Mouse (Mus musculus): ENCODE measurements around the gene Gm28053. TPM values are rescaled to one million over a fixed set of nuclear protein-coding genes. Genes with fewer than 3 reads are reported as not detected.

Gene Gm28053
- polyA plus RNA-seq, 1 experiment from 2014 or later: 0.71 TPM

DNA sequence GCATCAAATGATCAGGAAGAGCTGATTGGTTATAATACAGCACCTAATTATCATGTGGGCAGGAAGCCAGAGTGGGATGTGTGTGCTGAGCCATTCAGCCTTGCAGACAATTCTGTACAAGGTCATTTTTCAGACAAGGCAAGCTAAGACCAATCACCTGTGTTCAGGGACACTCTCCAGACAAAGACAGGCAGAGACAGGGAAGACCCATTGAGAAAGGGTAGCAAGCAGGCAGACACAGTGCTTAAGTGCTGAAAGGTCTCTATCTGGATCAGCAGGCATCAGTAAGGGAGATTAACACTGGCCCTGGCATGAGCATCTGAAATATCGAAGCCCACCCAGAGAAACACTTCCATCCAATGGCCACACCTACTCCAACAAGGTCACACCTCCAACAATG lies 66.0 kb downstream of the Gm28053 start:
- no peak overlapping the region for H3K9ac ChIP-seq
- H3K4me3 ChIP-seq (replicated peaks; ENCODE audit: low read length): no peak overlapping the region
- whole genome bisulfite sequencing: 86% methylated on average over 1 of the region's 1 CpGs
- H3K4me2 ChIP-seq (replicated peaks): no peak overlapping the region
- DNase-seq (ENCODE audit: low spot score) (no peak), ATAC-seq (ENCODE audit: low FRiP score) (no peak)
- no peaks in the 10 kb centered on the region for H3K27me3 ChIP-seq (ENCODE audit: control insufficient read depth, insufficient read depth, low read length)
- H3K36me3 ChIP-seq (replicated peaks; ENCODE audit: control insufficient read depth, insufficient read depth): no peaks in the 10 kb centered on the region
- no peak overlapping the region for H3K27ac ChIP-seq
- peaks cover 6% of the 10 kb centered on the region; the same call in 1 of the 2 replicates for H3K9me3 ChIP-seq (ENCODE audit: control insufficient read depth, low read length)
- H3K4me1 ChIP-seq (replicated peaks; ENCODE audit: control insufficient read depth, insufficient read depth, low read length): no peaks in the 10 kb centered on the region

DNA sequence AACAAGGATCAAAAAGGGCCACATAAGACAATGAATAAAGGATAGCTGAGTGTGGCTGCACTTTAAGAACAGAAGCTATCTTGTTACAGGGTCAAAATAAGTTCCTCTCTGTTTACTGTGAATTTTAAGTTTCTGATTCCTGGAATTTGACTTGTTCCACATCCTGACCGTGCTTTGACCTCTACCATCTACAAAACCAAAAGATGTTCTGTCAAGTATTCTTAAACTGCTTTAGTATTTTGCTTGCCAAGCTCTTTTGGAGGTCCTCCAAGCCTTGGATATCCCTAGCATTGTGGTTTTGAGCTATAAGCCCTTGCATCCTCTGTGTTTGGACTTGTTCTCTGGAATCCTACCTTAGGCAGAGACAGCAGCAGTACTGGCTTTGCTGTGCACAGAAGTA lies 66.8 kb downstream of the Gm28053 start:
- no peaks in the 10 kb centered on the region for H3K36me3 ChIP-seq (replicated peaks; ENCODE audit: control insufficient read depth, insufficient read depth)
- ATAC-seq (ENCODE audit: low FRiP score): no peak
- peaks cover 6% of the 10 kb centered on the region; the same call in 1 of the 2 replicates for H3K9me3 ChIP-seq (ENCODE audit: control insufficient read depth, low read length)
- no peak overlapping the region for H3K9ac ChIP-seq
- H3K27me3 ChIP-seq (ENCODE audit: control insufficient read depth, insufficient read depth, low read length): no peaks in the 10 kb centered on the region
- H3K4me2 ChIP-seq (replicated peaks): no peak overlapping the region
- no peaks in the 10 kb centered on the region for H3K4me1 ChIP-seq (replicated peaks; ENCODE audit: control insufficient read depth, insufficient read depth, low read length)
- DNase-seq (ENCODE audit: low spot score): no peak
- no peak overlapping the region for H3K27ac ChIP-seq
- H3K4me3 ChIP-seq (replicated peaks; ENCODE audit: low read length): no peak overlapping the region
- 76% methylated on average over 1 of the region's 1 CpGs for WGBS

DNA sequence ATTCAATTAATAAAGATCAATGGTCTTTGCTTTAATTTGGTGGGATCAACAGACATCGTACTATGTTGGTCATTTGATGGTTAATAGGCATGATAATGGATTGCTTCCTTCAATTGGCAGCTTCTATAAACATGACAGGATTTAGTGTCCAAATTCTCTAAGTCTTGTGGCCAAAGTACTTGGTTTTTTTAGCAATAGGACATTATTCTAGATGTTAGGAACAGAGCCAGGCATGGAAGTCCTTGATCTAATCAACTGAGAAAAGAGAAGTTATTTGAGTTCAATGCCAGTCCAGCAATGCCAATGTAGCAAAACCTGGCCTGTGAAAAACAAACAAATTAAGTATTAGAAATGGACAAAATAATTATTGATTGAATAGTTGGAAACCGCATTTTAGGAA lies 67.2 kb downstream of the Gm28053 start:
- no peak overlapping the region for H3K4me3 ChIP-seq (replicated peaks; ENCODE audit: low read length)
- 91% methylated on average over 2 of the region's 2 CpGs for WGBS
- no peak overlapping the region for H3K27ac ChIP-seq
- no peaks in the 10 kb centered on the region for H3K27me3 ChIP-seq (ENCODE audit: control insufficient read depth, insufficient read depth, low read length)
- H3K9me3 ChIP-seq (ENCODE audit: control insufficient read depth, low read length): peaks cover 2% of the 10 kb centered on the region; the same call in 1 of the 2 replicates
- no peaks in the 10 kb centered on the region for H3K4me1 ChIP-seq (replicated peaks; ENCODE audit: control insufficient read depth, insufficient read depth, low read length)
- no peak for ATAC-seq (ENCODE audit: low FRiP score)
- H3K4me2 ChIP-seq (replicated peaks): no peak overlapping the region
- DNase-seq (ENCODE audit: low spot score): no peak
- H3K9ac ChIP-seq: no peak overlapping the region
- H3K36me3 ChIP-seq (replicated peaks; ENCODE audit: control insufficient read depth, insufficient read depth): no peaks in the 10 kb centered on the region

DNA sequence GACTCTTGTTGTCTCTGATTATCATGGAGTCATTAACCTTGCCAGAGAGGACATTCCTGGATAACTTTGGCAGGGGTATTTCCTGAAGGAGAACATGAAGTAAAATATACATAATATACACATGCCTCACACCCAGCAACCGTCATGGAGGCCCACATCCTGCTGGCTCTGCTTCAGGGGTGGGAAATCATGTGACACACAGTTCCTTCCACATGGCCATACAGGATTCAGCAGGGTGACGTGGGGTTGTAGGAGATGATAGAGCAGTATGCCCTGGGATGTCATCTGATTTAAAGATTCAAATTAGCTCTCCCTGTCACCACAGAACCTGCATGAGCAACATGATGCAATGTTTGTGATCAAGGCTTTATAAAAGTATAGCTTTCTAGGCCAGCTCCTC lies 69.5 kb downstream of the Gm28053 start:
- no peaks in the 10 kb centered on the region for H3K9me3 ChIP-seq (ENCODE audit: control insufficient read depth, low read length)
- ATAC-seq (ENCODE audit: low FRiP score) (no peak), DNase-seq (ENCODE audit: low spot score) (no peak)
- H3K27me3 ChIP-seq (ENCODE audit: control insufficient read depth, insufficient read depth, low read length): no peaks in the 10 kb centered on the region
- no peaks in the 10 kb centered on the region for H3K4me1 ChIP-seq (replicated peaks; ENCODE audit: control insufficient read depth, insufficient read depth, low read length)
- H3K4me3 ChIP-seq (replicated peaks; ENCODE audit: low read length): no peak overlapping the region
- no peak overlapping the region for H3K4me2 ChIP-seq (replicated peaks)
- H3K27ac ChIP-seq: no peak overlapping the region
- no peaks in the 10 kb centered on the region for H3K36me3 ChIP-seq (replicated peaks; ENCODE audit: control insufficient read depth, insufficient read depth)
- no peak overlapping the region for H3K9ac ChIP-seq
- WGBS: 77% methylated on average over 2 of the region's 2 CpGs

DNA sequence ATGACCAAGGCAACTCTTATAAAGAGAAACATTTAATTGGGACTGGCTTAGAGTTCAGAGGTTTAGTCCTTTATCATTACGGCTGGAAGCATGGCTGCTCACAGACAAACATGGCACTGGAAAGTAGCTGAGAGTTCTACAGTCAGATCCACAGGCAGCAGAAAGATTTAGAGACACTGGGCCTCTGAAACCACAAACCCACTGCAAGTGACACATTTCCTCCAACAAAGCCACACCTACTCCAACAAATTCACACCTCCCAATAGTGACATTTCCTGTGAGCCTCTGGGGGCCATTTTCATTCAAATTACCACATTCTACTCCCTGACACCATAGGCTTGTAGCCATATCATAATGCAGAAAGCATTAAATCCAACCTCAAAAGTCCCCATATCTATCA lies 83.5 kb downstream of the Gm28053 start:
- Histone ChIP-seq H3K9me3 (ENCODE audit: control insufficient read depth, low read length) (no peaks in the 10 kb centered on the region), H3K4me1 (replicated peaks; ENCODE audit: control insufficient read depth, insufficient read depth, low read length) (no peaks in the 10 kb centered on the region), H3K36me3 (replicated peaks; ENCODE audit: control insufficient read depth, insufficient read depth) (no peaks in the 10 kb centered on the region), H3K4me3 (replicated peaks; ENCODE audit: low read length) (no peak overlapping the region), H3K4me2 (replicated peaks) (no peak overlapping the region), H3K27ac (no peak overlapping the region), H3K27me3 (ENCODE audit: control insufficient read depth, insufficient read depth, low read length) (no peaks in the 10 kb centered on the region), H3K9ac (no peak overlapping the region)
- ATAC-seq (ENCODE audit: low FRiP score): no peak
- WGBS: 91% methylated on average over 1 of the region's 1 CpGs
- DNase-seq (ENCODE audit: low spot score): no peak

Other genes with a start within 250 kb of the Gm28053 start
- gene Atp6v0e2, start 181.0 kb upstream of the Gm28053 start, polyA plus RNA-seq (2014; fragmentation: Nextera tagmentation; extraction: Ambion mirVana): 230 and 241 TPM in 2 replicates
- 18.2 and 20.8 TPM in 2 replicates for gene Lrrc61, start 163.8 kb upstream of the Gm28053 start, polyA plus RNA-seq (2014; fragmentation: Nextera tagmentation; extraction: Ambion mirVana)
- 5.2 and 8.2 TPM in 2 replicates for gene Rarres2, start 145.8 kb upstream of the Gm28053 start, polyA plus RNA-seq (2014; fragmentation: Nextera tagmentation; extraction: Ambion mirVana)
- gene Gm45021, start 129.0 kb upstream of the Gm28053 start, polyA plus RNA-seq (2014; fragmentation: Nextera tagmentation; extraction: Ambion mirVana): not detected in 2 replicates
- gene Repin1, start 124.7 kb upstream of the Gm28053 start, polyA plus RNA-seq (2014; fragmentation: Nextera tagmentation; extraction: Ambion mirVana): 37.4 and 41.7 TPM in 2 replicates
- gene Gm44965, start 124.7 kb upstream of the Gm28053 start, polyA plus RNA-seq (2014; fragmentation: Nextera tagmentation; extraction: Ambion mirVana): 0.74 and 0.78 TPM in 2 replicates
- gene Zfp775, start 116.5 kb upstream of the Gm28053 start, polyA plus RNA-seq (2014; fragmentation: Nextera tagmentation; extraction: Ambion mirVana): 11.8 and 13.6 TPM in 2 replicates
- gene AI854703, start 91.8 kb upstream of the Gm28053 start, polyA plus RNA-seq (2014; fragmentation: Nextera tagmentation; extraction: Ambion mirVana): 23.1 and 25.7 TPM in 2 replicates
- 0.12 and 0.16 TPM in 2 replicates for gene Gimap8, start 71.4 kb upstream of the Gm28053 start, polyA plus RNA-seq (2014; fragmentation: Nextera tagmentation; extraction: Ambion mirVana)
- 1.2 and 1.6 TPM in 2 replicates for gene Gimap9, start 42.5 kb upstream of the Gm28053 start, polyA plus RNA-seq (2014; fragmentation: Nextera tagmentation; extraction: Ambion mirVana)
- 1.5 and 1.9 TPM in 2 replicates for gene Gimap4, start 34.1 kb upstream of the Gm28053 start, polyA plus RNA-seq (2014; fragmentation: Nextera tagmentation; extraction: Ambion mirVana)
- gene Gimap6, start 10.4 kb upstream of the Gm28053 start, polyA plus RNA-seq (2014; fragmentation: Nextera tagmentation; extraction: Ambion mirVana): 7.2 and 8.7 TPM in 2 replicates
- not detected in 2 replicates for gene Gimap7, start within 50 bp of the Gm28053 start, polyA plus RNA-seq (2014; fragmentation: Nextera tagmentation; extraction: Ambion mirVana)
- 5.1 and 5.7 TPM in 2 replicates for gene Gimap1, start 20.4 kb downstream of the Gm28053 start, polyA plus RNA-seq (2014; fragmentation: Nextera tagmentation; extraction: Ambion mirVana)
- gene Gimap5, start 27.6 kb downstream of the Gm28053 start, polyA plus RNA-seq (2014; fragmentation: Nextera tagmentation; extraction: Ambion mirVana): 1.7 and 2.1 TPM in 2 replicates
- not detected in 2 replicates for gene Gimap3, start 52.2 kb downstream of the Gm28053 start, polyA plus RNA-seq (2014; fragmentation: Nextera tagmentation; extraction: Ambion mirVana)
- 24.0 and 31.3 TPM in 2 replicates for gene Tmem176a, start 122.3 kb downstream of the Gm28053 start, polyA plus RNA-seq (2014; fragmentation: Nextera tagmentation; extraction: Ambion mirVana)
- gene Tmem176b, start 122.9 kb downstream of the Gm28053 start, polyA plus RNA-seq (2014; fragmentation: Nextera tagmentation; extraction: Ambion mirVana): 115 and 123 TPM in 2 replicates
- not detected in 2 replicates for gene Aoc1, start 154.3 kb downstream of the Gm28053 start, polyA plus RNA-seq (2014; fragmentation: Nextera tagmentation; extraction: Ambion mirVana)
- gene 1600015I10Rik, start 211.3 kb downstream of the Gm28053 start, polyA plus RNA-seq (2014; fragmentation: Nextera tagmentation; extraction: Ambion mirVana): not detected in 2 replicates

Data from hindbrain, embryonic 14.5 days (tissue).